Mouse (Mus musculus): ENCODE measurements at regions not wholly inside any gene's neighbourhood (a gene's known extent, or its start where the extent isn't known, plus 50 kb on each side); places are given as distances from the start of the nearest gene placed in this dataset.
"Not testable (repeated sequence)": the region's sequence is repeated elsewhere in the genome, so short reads cannot be mapped to it uniquely, and the experiment has no call there.

DNA sequence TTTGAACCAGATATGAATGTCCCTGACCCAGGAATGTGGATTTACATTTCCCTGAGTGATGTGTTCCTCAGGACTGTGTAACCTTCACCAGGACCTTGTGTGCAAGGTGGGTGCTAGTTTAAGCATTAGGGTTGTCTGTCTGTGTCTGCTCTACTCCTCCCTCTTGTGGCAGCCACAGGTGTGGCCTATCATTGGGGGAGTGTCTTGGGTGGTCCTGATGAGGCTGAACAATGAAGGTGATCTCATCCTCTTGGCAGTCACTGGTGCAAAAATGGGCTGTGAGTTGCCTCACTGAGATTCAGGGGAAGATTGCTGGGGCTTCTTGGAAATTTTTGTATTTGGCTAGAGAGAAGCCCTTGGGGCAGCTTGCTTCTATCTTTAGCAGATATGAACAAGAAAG, 179.4 kb upstream of the Ube2e1 start:
- no peak for DNase-seq

DNA sequence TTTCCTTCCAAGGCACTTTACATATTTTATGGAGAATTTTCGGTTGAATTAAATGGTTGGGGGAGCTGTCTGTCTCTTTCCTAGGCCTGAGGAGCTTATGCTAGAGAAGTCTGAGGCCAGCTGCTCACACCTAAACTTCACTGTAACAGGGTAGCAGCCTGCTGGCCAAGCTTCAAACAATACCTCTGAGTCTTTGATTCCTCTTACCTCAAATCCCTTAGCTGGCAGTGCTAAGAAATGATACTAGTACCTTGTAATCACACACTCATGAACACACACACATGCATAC, 176.6 kb upstream of the Ube2e1 start:
- DNase-seq = no peak

DNA sequence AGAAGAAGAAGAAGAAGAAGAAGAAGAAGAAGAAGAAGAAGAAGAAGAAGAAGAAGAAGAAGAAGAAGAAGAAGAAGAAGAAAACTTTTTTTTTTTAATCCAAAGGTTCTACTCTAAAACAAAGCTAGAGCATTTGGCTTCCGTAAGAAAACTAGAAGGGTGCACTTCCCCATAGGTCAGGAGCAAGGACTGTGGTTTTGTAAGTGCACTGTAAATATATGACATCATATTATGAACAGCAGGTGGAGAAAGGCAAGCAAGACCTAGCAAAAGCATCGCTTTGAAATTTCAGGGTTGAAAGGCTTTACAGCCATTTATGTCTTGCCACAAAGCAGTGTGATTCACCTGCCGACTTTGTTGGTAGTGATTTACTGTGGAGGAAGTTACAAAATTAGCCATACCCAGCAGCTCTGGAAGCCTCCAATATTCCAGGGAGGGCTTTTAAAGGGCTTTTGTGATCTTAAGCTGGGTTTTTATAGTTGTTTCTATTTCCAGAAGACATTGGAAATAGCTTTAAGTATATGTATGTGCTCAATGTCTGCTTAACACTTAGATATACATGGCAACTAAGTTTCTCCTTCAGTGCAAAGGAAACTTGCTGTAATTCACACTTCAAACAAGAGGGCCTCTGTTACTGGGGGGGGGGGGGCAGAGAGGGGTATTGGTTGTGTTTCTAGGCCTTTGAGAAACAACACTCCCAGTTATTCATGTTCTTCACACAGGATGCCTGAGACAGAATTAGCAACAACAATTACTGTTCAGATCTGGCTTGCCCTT, 176.1 kb upstream of the Ube2e1 start:
- no peak for DNase-seq

GRCm38 (mm10) chr14:18506168-18506567, 174.5 kb upstream of the Ube2e1 start:
- DNase-seq = peak; percentile 34 to 66

- DNase-seq = no peak
Measured at GRCm38 (mm10) chr14:18500249-18500832, 168.7 kb upstream of the Ube2e1 start.

DNA sequence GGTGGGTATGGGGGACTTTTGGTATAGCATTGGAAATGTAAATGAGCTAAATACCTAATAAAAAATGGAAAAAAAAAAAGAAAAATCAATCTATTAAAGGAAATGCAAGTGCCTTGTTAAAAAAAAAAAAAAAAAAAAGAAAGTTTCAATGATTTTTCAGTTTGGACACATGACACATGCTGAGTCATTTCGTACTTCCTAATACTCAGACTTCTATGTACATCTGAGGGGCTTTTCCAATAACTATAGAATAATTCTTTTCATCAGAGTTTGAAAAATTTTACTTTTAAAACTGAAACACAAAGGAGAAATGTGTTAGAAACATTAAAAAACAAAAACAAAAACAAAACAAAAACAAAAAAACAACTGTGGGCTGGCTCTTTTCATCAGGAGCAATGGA, 162.4 kb upstream of the Ube2e1 start:
- DNase-seq = no peak

GRCm38 (mm10) chr14:18486132-18486800, 154.6 kb upstream of the Ube2e1 start:
- no peak for DNase-seq

DNA sequence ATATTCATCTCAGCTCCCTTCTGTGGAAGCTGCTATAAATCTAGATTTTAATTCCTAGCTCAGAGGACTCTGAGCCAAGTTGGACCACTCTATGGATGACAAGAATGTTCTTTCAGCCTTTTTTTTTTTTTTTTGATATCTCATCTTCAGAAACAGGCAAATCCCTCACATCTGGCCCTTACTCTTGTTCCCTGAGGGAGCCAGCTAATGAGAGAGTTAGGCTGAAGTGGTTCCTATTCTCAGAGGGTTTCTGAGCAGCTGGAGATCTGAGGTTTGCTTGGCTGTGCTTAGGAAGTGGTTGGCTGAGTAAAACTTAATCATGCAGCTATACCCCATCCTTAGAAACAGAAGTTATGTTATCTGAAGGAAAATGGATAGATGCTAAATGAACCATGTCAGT, 153.9 kb upstream of the Ube2e1 start:
- DNase-seq = no peak

DNA sequence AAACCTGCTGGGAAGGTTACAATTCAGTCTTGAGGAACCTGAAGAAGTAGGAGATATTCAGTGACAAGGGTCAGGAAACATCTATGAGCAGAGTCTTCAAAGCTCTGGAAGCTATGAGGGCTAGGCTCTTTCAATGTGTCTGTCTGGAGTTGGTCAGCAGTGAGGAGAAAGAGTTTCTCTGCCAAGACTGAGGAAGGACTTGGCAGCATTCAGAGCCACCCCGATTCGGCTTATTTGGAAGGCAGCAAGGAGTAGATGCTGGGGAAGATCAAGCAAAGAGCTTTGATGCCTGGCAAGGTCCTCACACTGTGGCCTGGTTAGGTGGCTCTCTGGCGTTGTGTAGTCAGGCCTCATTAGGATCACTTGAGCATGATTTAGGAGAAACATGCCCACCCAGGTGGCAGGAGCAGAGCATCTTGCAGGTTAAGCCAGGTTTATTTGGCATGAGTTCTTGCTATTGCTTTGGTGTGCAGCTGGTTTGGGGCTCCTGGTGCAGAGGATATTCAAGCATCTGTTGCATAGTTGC, 145.2 kb upstream of the Ube2e1 start:
- no peak for DNase-seq

DNA sequence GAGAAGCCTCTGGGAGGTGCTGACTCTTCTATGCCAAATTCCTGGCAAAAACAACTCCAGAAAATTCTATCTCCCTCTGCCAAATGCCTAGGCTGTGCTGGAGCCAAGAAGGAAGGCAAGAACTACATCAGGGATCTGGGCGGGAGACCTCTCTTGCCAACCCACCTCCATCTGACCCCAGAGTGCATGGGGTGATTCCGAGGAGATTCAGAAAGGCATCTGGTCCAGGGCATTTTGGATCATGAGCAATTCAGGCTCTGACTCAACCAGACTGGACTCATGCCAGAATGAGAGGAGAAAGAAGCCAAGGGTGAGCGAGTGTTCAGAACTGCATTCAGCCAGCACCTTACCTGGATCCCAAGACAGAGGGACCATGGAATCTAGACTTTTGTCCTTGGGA, 137.0 kb upstream of the Ube2e1 start:
- DNase-seq = no peak

DNA sequence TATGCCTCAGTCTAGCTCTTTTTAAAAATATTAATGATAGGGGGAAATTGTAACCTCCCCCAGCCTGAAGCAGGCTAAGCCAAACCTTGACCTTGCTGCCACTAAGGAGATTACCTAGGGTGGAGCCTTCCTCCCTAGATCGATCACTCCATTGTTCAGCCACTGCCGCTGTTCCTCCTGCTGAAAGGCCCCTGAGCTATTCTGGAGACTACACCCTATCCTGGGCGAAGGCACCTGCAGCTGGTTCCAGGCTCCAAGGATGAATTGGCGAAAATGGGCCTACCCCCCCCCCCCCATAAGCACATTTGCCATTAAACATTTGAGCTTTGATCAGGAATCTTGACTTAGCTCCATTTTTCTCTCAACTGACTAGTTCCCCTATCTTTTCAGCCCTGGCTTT, 135.2 kb upstream of the Ube2e1 start:
- not testable (repeated sequence) for DNase-seq

DNA sequence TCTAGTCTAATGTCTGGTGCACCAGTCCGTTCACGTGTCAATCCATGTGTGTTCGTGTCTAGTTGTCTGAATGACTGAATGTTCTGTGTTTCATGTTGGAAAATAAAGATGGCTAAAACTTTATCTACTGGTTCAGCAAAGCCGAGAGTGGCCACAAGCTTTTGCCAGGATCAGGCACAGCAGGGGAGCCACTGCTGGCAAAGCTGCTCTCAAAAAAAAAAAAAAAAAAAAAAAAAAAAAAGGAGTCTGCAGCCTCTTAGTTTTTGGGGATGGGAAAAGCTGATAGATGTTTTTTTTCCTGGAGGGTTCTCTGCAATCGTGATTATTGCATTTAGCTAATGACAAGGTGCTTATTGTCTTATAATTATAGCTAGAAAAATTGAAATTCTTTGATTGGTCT, 132.5 kb upstream of the Ube2e1 start:
- not testable (repeated sequence) for DNase-seq

GRCm38 (mm10) chr14:18463230-18463873, 131.7 kb upstream of the Ube2e1 start:
- DNase-seq = no peak

DNA sequence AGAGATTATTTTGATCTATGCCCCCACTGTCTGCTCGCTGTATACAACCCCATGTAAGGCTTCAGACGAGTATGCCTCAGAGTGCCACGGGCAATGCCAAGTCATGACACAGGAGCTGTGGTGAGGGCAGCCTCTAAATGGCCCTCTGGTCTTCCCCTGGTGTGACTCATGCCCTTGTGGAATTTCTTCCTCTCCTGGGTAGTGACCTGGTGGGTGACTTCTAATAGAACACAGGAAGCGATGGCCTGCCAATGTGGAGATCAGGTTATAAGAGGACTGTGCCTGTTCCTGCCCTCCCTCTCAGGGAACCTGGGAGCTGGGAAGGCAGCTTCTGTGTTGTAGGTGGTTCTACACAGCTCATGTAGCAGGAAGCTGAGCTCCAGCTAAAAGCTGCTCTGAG, 130.7 kb upstream of the Ube2e1 start:
- no peak for DNase-seq

DNA sequence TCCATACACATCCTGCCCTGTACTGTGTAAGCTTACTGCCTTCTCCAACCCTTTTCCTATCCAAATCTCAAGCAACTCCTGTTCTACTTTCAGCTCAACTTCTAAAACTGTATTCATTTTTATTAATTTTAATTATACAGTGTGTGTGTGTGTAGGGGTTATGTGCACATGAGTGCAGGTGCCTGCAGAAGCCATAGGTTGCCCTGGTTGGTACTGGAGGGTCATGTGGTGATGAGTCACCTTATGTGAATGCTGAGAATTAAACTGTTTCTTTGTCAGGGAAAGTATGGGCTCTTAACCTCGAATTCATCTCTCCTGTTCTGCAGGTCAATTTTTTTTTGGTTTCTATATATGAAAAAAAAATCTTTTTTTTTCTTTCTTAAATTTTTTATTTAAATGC, 117.0 kb upstream of the Ube2e1 start:
- no peak for DNase-seq

DNA sequence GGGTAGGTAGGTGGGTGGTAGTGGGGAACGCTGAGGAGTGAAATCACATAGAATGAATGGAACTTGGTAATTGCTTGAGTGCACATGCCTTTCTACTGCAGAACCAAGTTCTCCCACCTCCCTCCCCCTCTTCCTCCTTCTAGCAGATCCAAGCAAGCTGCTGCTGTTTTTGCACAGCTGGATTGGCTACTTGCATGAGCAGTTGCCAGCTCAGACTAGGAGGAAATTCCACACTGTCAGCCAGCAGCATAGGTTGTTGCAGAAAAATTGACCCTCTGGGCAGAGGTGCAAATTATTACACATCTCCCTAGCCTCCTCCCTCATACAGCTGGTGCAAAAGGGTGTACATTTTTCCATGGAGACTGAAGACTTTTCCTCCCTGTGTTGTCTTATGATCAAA, 112.8 kb upstream of the Ube2e1 start:
- no peak for DNase-seq

DNA sequence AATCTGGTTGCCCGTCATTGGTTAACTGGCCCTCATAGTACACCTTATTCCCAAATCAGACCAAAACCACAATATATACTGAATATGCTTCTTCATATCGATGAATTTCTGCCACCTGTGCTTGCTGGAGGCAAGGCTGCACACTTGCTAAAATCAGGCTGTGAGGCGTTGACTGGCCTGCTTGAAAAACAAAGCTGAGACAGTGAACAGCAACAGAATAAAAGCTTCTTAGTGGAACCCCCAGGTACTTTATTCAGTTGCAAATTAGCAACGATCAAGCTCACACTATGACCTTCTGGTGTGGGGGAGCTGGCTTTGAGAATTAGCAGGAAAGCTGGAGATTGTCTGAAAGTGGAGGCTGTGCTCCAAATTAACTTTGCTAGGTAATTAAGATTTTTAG, 97.3 kb upstream of the Ube2e1 start:
- DNase-seq = not testable (repeated sequence)

- DNase-seq = no peak
Measured at GRCm38 (mm10) chr14:18425887-18426286, 94.2 kb upstream of the Ube2e1 start.

GRCm38 (mm10) chr14:18416839-18417238, 85.2 kb upstream of the Ube2e1 start:
- no peak for DNase-seq

GRCm38 (mm10) chr14:18416319-18416718, 84.7 kb upstream of the Ube2e1 start:
- DNase-seq = no peak

DNA sequence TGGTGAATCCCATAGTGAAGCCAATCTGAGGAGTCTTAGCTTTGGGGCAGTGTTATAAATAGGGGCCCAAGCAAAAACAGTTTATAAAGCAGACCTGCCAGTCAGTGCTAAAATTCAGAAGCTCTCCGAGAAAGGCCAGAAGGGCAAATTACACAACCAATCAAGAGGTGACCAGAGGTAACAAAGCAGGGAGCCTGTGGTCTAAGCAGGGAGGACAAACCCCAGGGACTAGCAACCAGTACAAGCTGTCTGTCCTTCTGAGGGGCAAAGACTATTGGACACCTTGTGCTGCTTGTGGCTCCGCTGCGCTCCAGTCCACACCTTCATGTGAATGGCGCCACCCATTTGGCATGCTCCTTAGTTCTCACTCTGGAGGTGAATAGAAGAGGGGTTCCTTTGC, 67.3 kb upstream of the Ube2e1 start:
- DNase-seq = peak in 1 of 2 experiments; percentile 35

DNA sequence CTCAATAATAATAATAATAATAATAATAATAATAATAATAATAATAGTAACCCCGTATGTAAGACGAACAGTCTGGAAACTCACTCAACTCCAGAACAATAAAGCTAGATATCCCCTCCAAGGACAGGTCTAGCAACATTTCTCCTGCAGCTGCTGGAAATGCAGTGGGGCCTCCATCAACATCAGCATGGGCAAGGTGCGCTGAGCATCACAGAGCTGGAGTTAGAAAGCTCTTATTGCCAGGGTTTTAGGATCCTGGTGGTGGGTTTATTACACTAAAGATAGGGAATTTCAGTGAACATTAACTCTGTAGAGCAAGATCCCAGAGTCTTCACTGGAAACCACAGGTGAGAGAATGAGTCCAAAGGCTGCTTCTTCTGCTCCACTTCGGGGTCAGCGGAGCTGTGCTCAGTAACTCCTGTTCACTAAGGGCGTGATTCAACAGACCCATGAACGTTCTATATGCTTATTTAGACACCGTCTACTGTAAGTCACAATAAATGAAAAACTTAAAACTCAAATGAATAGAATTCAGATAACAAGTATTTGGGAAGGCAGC, 64.6 kb upstream of the Ube2e1 start:
- peak; percentile 30 to 32 for DNase-seq

GRCm38 (mm10) chr14:18394071-18394745, 62.5 kb upstream of the Ube2e1 start:
- no peak for DNase-seq

All from kidney, postnatal 36 days (tissue).